Mouse (Mus musculus) stomach, postnatal 0 days (tissue): ENCODE data around the gene Nsmce1. TPM values are rescaled to one million over a fixed set of nuclear protein-coding genes. Genes with fewer than 3 reads are reported as not detected.

ENCODE experiments used
- ATAC-seq: fragments of 200-750 bp; cut with Nextera tagmentation; 2 replicates; pipeline ENCODE4 v1.8.0; 2017; ENCODE audit not compliant: low FRiP score, low TSS enrichment
- DNase-seq: peaks from one replicate; pipeline ENCODE4 v3.0.0-alpha.2; 2016; ENCODE audit warnings: low spot score
- H3K27ac ChIP-seq: fragments of 300-500 bp; sonication (generic); replicated peaks from 2 replicates; pipeline ENCODE4 v1.5.1; 2014; ENCODE audit warnings: mild to moderate bottlenecking, control low read depth
- H3K27me3 ChIP-seq: fragments of 300-500 bp; sonication (generic); 2 replicates; pipeline ENCODE4 v1.6.1; 2014; ENCODE audit warnings: low read length; ENCODE audit not compliant: control insufficient read depth, insufficient read depth
- H3K36me3 ChIP-seq: fragments of 300-500 bp; sonication (generic); 2 replicates; pipeline ENCODE4 v1.6.1; 2014; ENCODE audit warnings: low read length, mixed read lengths; ENCODE audit not compliant: control insufficient read depth, insufficient read depth
- H3K4me1 ChIP-seq: fragments of 300-500 bp; sonication (generic); replicated peaks from 2 replicates; pipeline ENCODE4 v1.6.1; 2014; ENCODE audit warnings: antibody characterized with exemption; ENCODE audit not compliant: control insufficient read depth, insufficient read depth
- H3K4me2 ChIP-seq: fragments of 300-500 bp; sonication (generic); replicated peaks from 2 replicates; pipeline ENCODE4 v1.6.1; 2014; ENCODE audit warnings: low read depth, mild to moderate bottlenecking, control low read depth, moderate library complexity
- H3K4me3 ChIP-seq: fragments of 300-500 bp; sonication (generic); 2 replicates; pipeline ENCODE4 v1.5.1; 2014; ENCODE audit warnings: low read depth, low read length, control low read depth
- H3K9ac ChIP-seq: fragments of 300-500 bp; sonication (generic); 2 replicates; pipeline ENCODE4 v1.6.1; 2014; ENCODE audit warnings: mild to moderate bottlenecking, low read length, control low read depth, mixed read lengths
- H3K9me3 ChIP-seq: fragments of 300-500 bp; sonication (generic); 2 replicates; pipeline ENCODE4 v1.6.1; 2016; ENCODE audit warnings: low read length; ENCODE audit not compliant: control insufficient read depth
- CTCF ChIP-seq: IDR thresholded peaks from 2 replicates; pipeline ENCODE4 v1.5.1; 2016; ENCODE audit warnings: antibody characterized with exemption, low read depth, mild to moderate bottlenecking, moderate library complexity
- EP300 ChIP-seq: optimal IDR thresholded peaks from 2 replicates; pipeline ENCODE3; 2016; ENCODE audit warnings: antibody characterized with exemption
- WGBS: fragments of 180-500 bp; shearing (Covaris S2); extraction: QIAGEN DNeasy Blood & Tissue Kit; methylation state at CpG from one replicate; pipeline ENCODE4 v1.1.7; 2014; 5-methylcytosine and 5-hydroxymethylcytosine counted together
- polyA plus RNA-seq: library from polyadenylated mRNA; unstranded; fragments of >200 nt; fragmentation: Nextera tagmentation; extraction: Ambion mirVana; gene quantifications from 2 replicates; pipeline ENCODE4 v1.2.1, GENCODE M21; 2015

Nsmce1 gene
- polyA plus RNA-seq, 1 experiment from 2014 or later, result 77.0 TPM

GRCm38 (mm10) chr7:125519715-125520114 is 28.3 kb upstream of the Nsmce1 start:
- H3K9me3 ChIP-seq, result no peaks in the 10 kb centered on the region
- no peak overlapping the region for H3K9ac ChIP-seq
- H3K36me3 ChIP-seq, result no peaks in the 10 kb centered on the region
- DNase-seq (no peak), ATAC-seq (no peak)
- 75% methylated on average over 3 of the region's 3 CpGs for WGBS
- no peak overlapping the region for H3K27ac ChIP-seq
- no peaks in the 10 kb centered on the region for H3K27me3 ChIP-seq
- no peak overlapping the region for H3K4me3 ChIP-seq
- no peaks in the 10 kb centered on the region for H3K4me1 ChIP-seq
- TF ChIP-seq EP300 (no peak), CTCF (no peak)
- no peak overlapping the region for H3K4me2 ChIP-seq

DNA sequence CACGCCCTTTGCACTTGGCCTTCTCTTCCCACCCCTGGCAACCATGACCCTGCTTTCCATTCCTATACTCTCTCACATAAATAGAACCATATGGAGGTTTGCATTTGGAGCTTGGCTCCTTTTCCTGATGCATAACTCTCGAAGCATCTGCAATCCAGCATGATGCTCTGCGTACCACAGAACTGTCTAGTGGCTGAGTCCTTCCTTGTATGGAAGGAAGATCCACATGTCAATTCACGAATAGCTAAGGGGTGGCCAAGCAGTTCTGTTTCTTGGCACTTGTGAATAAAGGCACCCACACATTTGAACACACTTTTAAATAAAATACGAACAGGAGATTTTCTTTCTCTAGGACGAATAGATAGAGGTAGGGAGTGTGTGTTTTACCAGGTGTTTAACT is 26.1 kb upstream of the Nsmce1 start:
- Histone ChIP-seq H3K27ac (no peak overlapping the region), H3K4me2 (no peak overlapping the region), H3K36me3 (no peaks in the 10 kb centered on the region), H3K9ac (no peak overlapping the region), H3K4me1 (no peaks in the 10 kb centered on the region), H3K9me3 (no peaks in the 10 kb centered on the region), H3K27me3 (no peaks in the 10 kb centered on the region), H3K4me3 (no peak overlapping the region)
- ATAC-seq (no peak), DNase-seq (no peak)
- WGBS, result 71% methylated on average over 6 of the region's 6 CpGs
- TF ChIP-seq EP300, result no peak
- no peak for TF ChIP-seq CTCF

DNA sequence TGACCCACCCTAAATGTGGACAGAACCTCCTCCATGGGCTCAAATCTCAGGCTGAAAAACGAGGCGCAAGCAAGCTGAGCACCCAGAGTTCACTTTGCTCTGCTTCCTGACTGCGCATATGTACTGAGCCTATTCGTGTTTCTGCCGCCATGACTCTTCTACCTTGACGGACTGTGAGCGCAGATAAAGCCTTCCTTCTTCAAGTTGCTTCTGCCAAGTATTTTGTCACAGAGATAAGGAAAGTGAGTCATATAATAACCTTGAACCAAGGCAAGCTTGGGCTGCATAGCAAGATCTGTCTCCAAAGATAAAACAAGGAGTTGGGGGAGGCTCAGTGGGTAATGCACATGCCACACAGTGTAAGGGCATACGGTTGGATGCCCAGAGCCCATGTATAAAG is 25.3 kb upstream of the Nsmce1 start:
- DNase-seq (no peak), ATAC-seq (no peak)
- Histone ChIP-seq H3K9me3 (no peaks in the 10 kb centered on the region), H3K4me1 (no peaks in the 10 kb centered on the region), H3K4me3 (no peak overlapping the region), H3K27me3 (no peaks in the 10 kb centered on the region), H3K36me3 (no peaks in the 10 kb centered on the region), H3K27ac (no peak overlapping the region), H3K4me2 (no peak overlapping the region), H3K9ac (no peak overlapping the region)
- TF ChIP-seq CTCF (no peak), EP300 (no peak)
- WGBS, result 89% methylated on average over 8 of the region's 8 CpGs

GRCm38 (mm10) chr7:125515081-125515853 is 23.9 kb upstream of the Nsmce1 start:
- DNase-seq (no peak), ATAC-seq (no peak)
- TF ChIP-seq CTCF (no peak), EP300 (no peak)
- no peak overlapping the region for H3K4me2 ChIP-seq
- H3K27ac ChIP-seq, result no peak overlapping the region
- WGBS, result 51% methylated on average over 5 of the region's 5 CpGs
- no peaks in the 10 kb centered on the region for H3K4me1 ChIP-seq
- H3K4me3 ChIP-seq, result no peak overlapping the region
- H3K9ac ChIP-seq, result no peak overlapping the region
- H3K27me3 ChIP-seq, result no peaks in the 10 kb centered on the region
- no peaks in the 10 kb centered on the region for H3K36me3 ChIP-seq
- H3K9me3 ChIP-seq, result no peaks in the 10 kb centered on the region

- 65% methylated on average over 2 of the region's 2 CpGs for WGBS
- no peak overlapping the region for H3K4me3 ChIP-seq
- no peak overlapping the region for H3K27ac ChIP-seq
- no peaks in the 10 kb centered on the region for H3K27me3 ChIP-seq
- no peaks in the 10 kb centered on the region for H3K36me3 ChIP-seq
- no peaks in the 10 kb centered on the region for H3K4me1 ChIP-seq
- no peak overlapping the region for H3K9ac ChIP-seq
- ATAC-seq (no peak), DNase-seq (no peak)
- no peak overlapping the region for H3K4me2 ChIP-seq
- no peaks in the 10 kb centered on the region for H3K9me3 ChIP-seq
- TF ChIP-seq CTCF (no peak), EP300 (no peak)
Observed at GRCm38 (mm10) chr7:125511852-125512251, 20.5 kb upstream of the Nsmce1 start.

DNA sequence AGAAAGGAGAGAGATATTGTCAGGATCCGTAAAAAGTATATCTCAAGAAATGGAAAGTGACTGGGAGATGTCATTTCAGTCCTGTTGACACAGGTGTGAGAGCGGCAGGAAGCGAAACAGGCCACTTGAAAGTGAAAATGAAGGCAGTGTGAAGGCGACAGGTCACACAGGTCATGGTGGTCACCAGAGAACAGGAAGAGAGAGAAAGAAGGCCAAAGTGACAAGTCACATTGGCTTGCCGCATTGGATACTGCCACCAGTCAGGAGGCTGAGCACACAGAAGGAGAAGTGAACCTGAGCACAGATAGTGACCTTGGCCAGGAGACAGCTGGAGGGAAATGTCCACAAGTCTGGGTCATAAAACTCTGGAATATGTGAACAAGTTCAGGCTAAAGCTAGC is 20.0 kb upstream of the Nsmce1 start:
- TF ChIP-seq EP300 (no peak), CTCF (no peak)
- WGBS, result 85% methylated on average over 5 of the region's 5 CpGs
- Histone ChIP-seq H3K9ac (no peak overlapping the region), H3K9me3 (no peaks in the 10 kb centered on the region), H3K4me3 (no peak overlapping the region), H3K27ac (no peak overlapping the region), H3K4me1 (no peaks in the 10 kb centered on the region), H3K4me2 (no peak overlapping the region), H3K27me3 (no peaks in the 10 kb centered on the region), H3K36me3 (no peaks in the 10 kb centered on the region)
- ATAC-seq (no peak), DNase-seq (no peak)
